Mouse (Mus musculus): ENCODE measurements at regions not wholly inside any gene's neighbourhood (a gene's known extent, or its start where the extent isn't known, plus 50 kb on each side); places are given as distances from the start of the nearest gene placed in this dataset.

- no peak overlapping the region for H3K4me3 ChIP-seq
- no peak overlapping the region for H3K4me2 ChIP-seq
- H3K9ac ChIP-seq: no peak overlapping the region
- no peaks in the 10 kb centered on the region for H3K4me1 ChIP-seq (replicated peaks)
- no peaks in the 10 kb centered on the region for H3K36me3 ChIP-seq
- WGBS: 69% methylated on average over 2 of the region's 2 CpGs
- H3K27ac ChIP-seq (replicated peaks): no peak overlapping the region
- H3K9me3 ChIP-seq: no peaks in the 10 kb centered on the region
- ATAC-seq (ENCODE audit: low read depth): no peak
- no peaks in the 10 kb centered on the region for H3K27me3 ChIP-seq
Observed at GRCm38 (mm10) chr17:70910238-70910637, 56.9 kb upstream of the Tgif1 start.

GRCm38 (mm10) chr17:70909573-70909972 lies 56.2 kb upstream of the Tgif1 start:
- no peaks in the 10 kb centered on the region for H3K27me3 ChIP-seq
- H3K27ac ChIP-seq (replicated peaks): no peak overlapping the region
- no peak overlapping the region for H3K4me2 ChIP-seq
- H3K9ac ChIP-seq: no peak overlapping the region
- no peaks in the 10 kb centered on the region for H3K4me1 ChIP-seq (replicated peaks)
- no peak for ATAC-seq (ENCODE audit: low read depth)
- H3K9me3 ChIP-seq: no peaks in the 10 kb centered on the region
- H3K36me3 ChIP-seq: no peaks in the 10 kb centered on the region
- 73% methylated on average over 3 of the region's 3 CpGs for WGBS
- no peak overlapping the region for H3K4me3 ChIP-seq

- H3K27ac ChIP-seq (replicated peaks): no peak overlapping the region
- no peak overlapping the region for H3K9ac ChIP-seq
- no peak for ATAC-seq (ENCODE audit: low read depth)
- H3K27me3 ChIP-seq: no peaks in the 10 kb centered on the region
- no peak overlapping the region for H3K4me3 ChIP-seq
- H3K4me1 ChIP-seq (replicated peaks): no peaks in the 10 kb centered on the region
- H3K4me2 ChIP-seq: no peak overlapping the region
- no peaks in the 10 kb centered on the region for H3K36me3 ChIP-seq
- WGBS: 81% methylated on average over 2 of the region's 2 CpGs
- H3K9me3 ChIP-seq: no peaks in the 10 kb centered on the region
Observed at GRCm38 (mm10) chr17:70908328-70908727, 55.0 kb upstream of the Tgif1 start.

All from neural tube, embryonic 13.5 days (tissue).